Mouse (Mus musculus): ENCODE measurements at regions not wholly inside any gene's neighbourhood (a gene's known extent, or its start where the extent isn't known, plus 50 kb on each side); places are given as distances from the start of the nearest gene placed in this dataset.

DNA sequence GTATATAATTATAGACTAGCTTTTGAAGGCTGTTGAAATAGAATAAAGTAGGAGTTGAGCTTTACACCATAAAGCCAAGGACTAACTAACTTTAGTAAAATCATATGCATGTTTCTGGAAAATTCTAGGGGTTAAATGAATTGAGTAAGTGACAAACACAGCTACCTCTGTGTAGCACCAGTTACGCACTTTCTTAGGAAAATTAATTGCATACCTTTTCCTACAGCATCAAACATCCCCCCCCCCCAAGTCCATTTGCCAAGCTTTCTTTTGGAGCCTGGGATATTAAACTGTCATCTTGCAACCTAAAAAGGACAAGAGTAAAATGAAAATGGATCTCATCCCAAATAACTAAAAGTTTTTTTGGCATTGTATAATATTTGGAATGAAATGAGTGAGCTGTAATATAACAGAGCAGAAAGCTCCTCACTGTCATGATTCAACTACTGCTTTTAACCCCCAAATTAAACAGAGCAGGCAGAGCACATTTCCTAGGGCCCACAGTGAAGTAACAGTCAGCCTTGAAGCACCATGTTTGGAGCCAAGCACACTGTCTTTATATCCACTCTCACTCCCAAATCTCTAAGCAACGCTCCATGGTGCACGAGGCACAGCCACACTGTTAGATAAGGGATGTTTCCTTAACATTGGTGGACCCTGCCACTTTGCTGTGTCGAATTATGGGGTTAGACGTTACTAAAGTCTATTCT is 210.9 kb upstream of the Rgmb start:
- no peak for TF ChIP-seq CTCF (conservative IDR thresholded peaks at IDR 0.05; ENCODE audit: low read length)
- TF ChIP-seq NANOG (IDR thresholded peaks at IDR 0.05; ENCODE audit: borderline replicate concordance, low read length): no peak

All from E14TG2a.4 (cell line).